Mouse (Mus musculus): Measurements from ENCODE around the gene Snd1. TPM values are rescaled to one million over a fixed set of nuclear protein-coding genes. Genes with fewer than 3 reads are reported as not detected.

Gene Snd1
- polyA plus RNA-seq, 1 experiment from 2014 or later = 129 TPM

- H3K4me3 ChIP-seq (replicated peaks) = no peak overlapping the region
- no peaks in the 10 kb centered on the region for H3K27me3 ChIP-seq
- 73% methylated on average over 5 of the region's 5 CpGs for WGBS
- no peak overlapping the region for H3K9ac ChIP-seq
- H3K36me3 ChIP-seq = no peaks in the 10 kb centered on the region
- H3K27ac ChIP-seq = no peak overlapping the region
- peaks cover 12% of the 10 kb centered on the region; the same call in 1 of the 2 replicates for H3K4me1 ChIP-seq
- no peak for ATAC-seq (replicated peaks; ENCODE audit: low FRiP score)
- no peaks in the 10 kb centered on the region for H3K9me3 ChIP-seq (replicated peaks)
- no peak overlapping the region for H3K4me2 ChIP-seq
Observed at GRCm38 (mm10) chr6:28783953-28784352, 309.0 kb downstream of the Snd1 start.

DNA sequence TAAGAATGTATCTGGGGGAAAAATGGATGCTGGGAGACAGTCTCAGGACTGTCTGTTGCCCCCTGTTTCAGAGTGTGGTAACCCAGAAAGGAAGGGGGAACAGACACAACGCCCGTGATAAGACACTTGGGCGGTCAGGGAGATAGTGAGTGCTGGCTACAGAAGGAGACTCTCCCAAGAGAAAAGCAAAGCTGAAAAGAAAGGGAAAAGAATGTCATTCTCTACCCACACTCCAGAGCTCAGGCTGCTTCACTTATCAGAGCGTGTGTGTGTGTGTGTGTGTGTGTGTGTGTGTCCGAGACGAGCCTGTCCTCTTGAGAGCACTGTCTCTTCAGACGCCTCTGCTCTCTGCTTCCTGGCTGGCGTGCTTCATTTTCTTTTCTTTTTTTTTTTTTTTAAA lies 310.8 kb downstream of the Snd1 start:
- Histone ChIP-seq H3K9ac (no peak overlapping the region), H3K4me1 (peaks cover 17% of the 10 kb centered on the region; the same call in 1 of the 2 replicates), H3K4me2 (no peak overlapping the region), H3K36me3 (no peaks in the 10 kb centered on the region), H3K9me3 (replicated peaks) (no peaks in the 10 kb centered on the region), H3K27me3 (no peaks in the 10 kb centered on the region), H3K4me3 (replicated peaks) (no peak overlapping the region), H3K27ac (no peak overlapping the region)
- ATAC-seq (replicated peaks; ENCODE audit: low FRiP score) = no peak
- WGBS = 71% methylated on average over 8 of the region's 8 CpGs

- WGBS = 63% methylated on average over 6 of the region's 6 CpGs
- H3K27me3 ChIP-seq = no peaks in the 10 kb centered on the region
- H3K4me1 ChIP-seq = peaks cover 9% of the 10 kb centered on the region; the same call in 1 of the 2 replicates
- no peaks in the 10 kb centered on the region for H3K9me3 ChIP-seq (replicated peaks)
- H3K4me3 ChIP-seq (replicated peaks) = no peak overlapping the region
- H3K9ac ChIP-seq = no peak overlapping the region
- H3K27ac ChIP-seq = no peak overlapping the region
- no peak for ATAC-seq (replicated peaks; ENCODE audit: low FRiP score)
- no peaks in the 10 kb centered on the region for H3K36me3 ChIP-seq
- no peak overlapping the region for H3K4me2 ChIP-seq
Observed at GRCm38 (mm10) chr6:28787133-28787532, 312.2 kb downstream of the Snd1 start.

DNA sequence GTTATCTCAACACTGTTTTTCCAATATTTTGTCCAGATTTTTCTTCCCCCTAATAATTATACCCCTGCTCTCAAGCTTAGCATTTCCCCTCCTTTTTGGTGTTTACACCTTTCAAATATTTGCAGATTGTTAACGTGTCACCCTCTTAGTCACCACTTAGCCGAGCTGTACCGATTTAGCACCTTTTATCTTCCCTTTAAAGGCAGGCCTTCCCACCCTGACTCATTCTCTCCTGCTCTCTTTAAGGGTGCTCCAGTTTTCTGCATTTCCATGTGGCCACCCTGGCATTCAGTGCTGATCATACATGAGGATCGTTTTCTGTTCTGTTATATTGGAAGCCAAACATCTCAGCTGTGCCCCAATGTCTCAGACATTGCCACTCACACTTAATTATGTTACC lies 314.7 kb downstream of the Snd1 start:
- 48% methylated on average over 4 of the region's 4 CpGs for WGBS
- Histone ChIP-seq H3K4me3 (replicated peaks) (no peak overlapping the region), H3K4me1 (0 out of 2 replicates have a peak, but pooled peaks cover 9% of the 10 kb centered on the region), H3K27ac (no peak overlapping the region), H3K4me2 (no peak overlapping the region), H3K9me3 (replicated peaks) (no peaks in the 10 kb centered on the region), H3K9ac (no peak overlapping the region), H3K27me3 (no peaks in the 10 kb centered on the region), H3K36me3 (no peaks in the 10 kb centered on the region)
- no peak for ATAC-seq (replicated peaks; ENCODE audit: low FRiP score)

- Histone ChIP-seq H3K27ac (no peak overlapping the region), H3K9me3 (replicated peaks) (no peaks in the 10 kb centered on the region), H3K4me2 (no peak overlapping the region), H3K36me3 (peaks cover 7% of the 10 kb centered on the region), H3K9ac (no peak overlapping the region), H3K4me3 (replicated peaks) (no peak overlapping the region), H3K27me3 (no peaks in the 10 kb centered on the region), H3K4me1 (0 out of 2 replicates have a peak, but pooled peaks cover 9% of the 10 kb centered on the region)
- 68% methylated on average over 3 of the region's 3 CpGs for WGBS
- no peak for ATAC-seq (replicated peaks; ENCODE audit: low FRiP score)
Observed at GRCm38 (mm10) chr6:28791183-28791582, 316.2 kb downstream of the Snd1 start.

DNA sequence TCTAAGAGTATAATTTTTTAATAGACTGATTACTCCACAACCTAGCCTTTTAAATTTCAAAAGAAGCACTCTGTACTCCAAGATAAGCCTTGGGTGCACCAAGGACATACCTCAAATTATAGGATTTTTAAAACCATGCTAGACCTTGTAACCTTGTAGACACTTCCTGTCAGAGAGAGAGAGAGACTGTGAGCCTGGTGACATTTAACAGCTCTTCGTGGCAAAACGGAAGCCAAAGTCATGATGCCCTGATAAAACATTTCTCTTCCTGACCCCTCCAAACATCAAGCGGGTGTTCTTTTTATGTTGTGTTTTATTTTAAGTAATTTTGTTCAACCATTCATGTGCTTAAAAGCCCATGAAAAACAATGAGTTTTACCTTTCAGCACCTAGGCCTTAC lies 316.9 kb downstream of the Snd1 start:
- Histone ChIP-seq H3K4me2 (no peak overlapping the region), H3K4me1 (0 out of 2 replicates have a peak, but pooled peaks cover 9% of the 10 kb centered on the region), H3K36me3 (peaks cover 13% of the 10 kb centered on the region), H3K9me3 (replicated peaks) (no peaks in the 10 kb centered on the region), H3K4me3 (replicated peaks) (no peak overlapping the region), H3K9ac (no peak overlapping the region), H3K27ac (no peak overlapping the region), H3K27me3 (no peaks in the 10 kb centered on the region)
- no peak for ATAC-seq (replicated peaks; ENCODE audit: low FRiP score)
- 74% methylated on average over 3 of the region's 3 CpGs for WGBS

GRCm38 (mm10) chr6:28795380-28795779 lies 320.4 kb downstream of the Snd1 start:
- 0 out of 2 replicates have a peak, but pooled peaks cover 3% of the 10 kb centered on the region for H3K4me1 ChIP-seq
- no peak for ATAC-seq (replicated peaks; ENCODE audit: low FRiP score)
- no peak overlapping the region for H3K4me3 ChIP-seq (replicated peaks)
- H3K4me2 ChIP-seq = no peak overlapping the region
- no peaks in the 10 kb centered on the region for H3K27me3 ChIP-seq
- H3K27ac ChIP-seq = no peak overlapping the region
- H3K9ac ChIP-seq = no peak overlapping the region
- H3K36me3 ChIP-seq = peaks cover 23% of the 10 kb centered on the region
- WGBS = 24% methylated on average over 9 of the region's 9 CpGs
- no peaks in the 10 kb centered on the region for H3K9me3 ChIP-seq (replicated peaks)

DNA sequence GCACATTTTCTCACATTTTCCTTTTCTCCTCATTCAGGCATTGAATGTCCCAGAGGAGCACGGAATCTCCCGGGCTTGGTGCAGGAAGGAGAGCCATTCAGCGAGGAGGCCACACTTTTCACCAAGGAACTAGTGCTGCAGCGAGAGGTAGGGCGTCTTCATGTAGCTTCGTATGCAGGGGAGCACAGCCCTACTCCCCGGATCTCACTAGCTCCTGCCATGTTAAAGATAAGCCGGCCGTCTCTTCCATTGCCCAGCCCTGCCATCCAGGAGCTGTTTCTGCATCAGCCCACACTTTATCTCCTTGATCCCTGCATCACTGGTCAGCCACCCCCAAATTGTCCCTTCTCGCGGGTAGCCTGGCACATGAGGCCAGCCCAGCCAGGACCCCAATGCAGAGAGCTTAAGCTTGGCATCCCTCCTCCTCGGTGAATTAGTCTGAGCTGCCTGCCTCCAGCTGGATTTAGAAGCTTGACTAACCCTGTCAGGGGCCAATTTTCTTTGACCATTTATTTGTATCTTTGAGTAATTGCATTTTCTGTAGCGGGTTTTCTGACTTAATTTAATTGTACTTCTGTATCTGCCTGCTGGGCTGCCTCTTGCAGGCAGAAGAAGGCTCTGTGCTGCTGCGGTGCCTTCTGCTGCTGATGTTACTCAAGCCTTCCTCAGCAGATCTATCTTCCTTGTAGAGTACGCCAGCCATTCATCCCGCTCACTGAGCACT lies 321.0 kb downstream of the Snd1 start:
- no peak for ATAC-seq (replicated peaks; ENCODE audit: low FRiP score)
- Histone ChIP-seq H3K4me1 (no peaks in the 10 kb centered on the region), H3K9me3 (replicated peaks) (no peaks in the 10 kb centered on the region), H3K36me3 (peaks cover 23% of the 10 kb centered on the region), H3K9ac (no peak overlapping the region), H3K27ac (no peak overlapping the region), H3K4me2 (no peak overlapping the region), H3K27me3 (no peaks in the 10 kb centered on the region), H3K4me3 (replicated peaks) (no peak overlapping the region)
- WGBS = 84% methylated on average over 16 of the region's 16 CpGs

GRCm38 (mm10) chr6:28799818-28800217 lies 324.9 kb downstream of the Snd1 start:
- no peaks in the 10 kb centered on the region for H3K9me3 ChIP-seq (replicated peaks)
- no peak overlapping the region for H3K4me2 ChIP-seq
- no peaks in the 10 kb centered on the region for H3K4me1 ChIP-seq
- no peak overlapping the region for H3K27ac ChIP-seq
- 67% methylated on average over 2 of the region's 2 CpGs for WGBS
- peaks cover 23% of the 10 kb centered on the region for H3K36me3 ChIP-seq
- no peak overlapping the region for H3K9ac ChIP-seq
- no peaks in the 10 kb centered on the region for H3K27me3 ChIP-seq
- H3K4me3 ChIP-seq (replicated peaks) = no peak overlapping the region
- no peak for ATAC-seq (replicated peaks; ENCODE audit: low FRiP score)

- Histone ChIP-seq H3K4me3 (replicated peaks) (no peak overlapping the region), H3K27ac (no peak overlapping the region), H3K4me1 (no peaks in the 10 kb centered on the region), H3K9me3 (replicated peaks) (no peaks in the 10 kb centered on the region), H3K36me3 (peaks cover 18% of the 10 kb centered on the region), H3K9ac (no peak overlapping the region), H3K4me2 (no peak overlapping the region), H3K27me3 (no peaks in the 10 kb centered on the region)
- no peak for ATAC-seq (replicated peaks; ENCODE audit: low FRiP score)
- 86% methylated on average over 3 of the region's 3 CpGs for WGBS
Observed at GRCm38 (mm10) chr6:28800976-28801375, 326.0 kb downstream of the Snd1 start.

GRCm38 (mm10) chr6:28803678-28804279 lies 328.8 kb downstream of the Snd1 start:
- no peak overlapping the region for H3K4me3 ChIP-seq (replicated peaks)
- peaks cover 4% of the 10 kb centered on the region; the same call in 1 of the 2 replicates for H3K36me3 ChIP-seq
- H3K27me3 ChIP-seq = no peaks in the 10 kb centered on the region
- no peak overlapping the region for H3K27ac ChIP-seq
- H3K4me2 ChIP-seq = no peak overlapping the region
- H3K9me3 ChIP-seq (replicated peaks) = no peaks in the 10 kb centered on the region
- no peaks in the 10 kb centered on the region for H3K4me1 ChIP-seq
- ATAC-seq (replicated peaks; ENCODE audit: low FRiP score) = no peak
- WGBS = 89% methylated on average over 6 of the region's 6 CpGs
- no peak overlapping the region for H3K9ac ChIP-seq

- Histone ChIP-seq H3K27me3 (no peaks in the 10 kb centered on the region), H3K9ac (no peak overlapping the region), H3K9me3 (replicated peaks) (no peaks in the 10 kb centered on the region), H3K27ac (no peak overlapping the region), H3K36me3 (peaks cover 4% of the 10 kb centered on the region; the same call in 1 of the 2 replicates), H3K4me3 (replicated peaks) (no peak overlapping the region), H3K4me2 (no peak overlapping the region), H3K4me1 (no peaks in the 10 kb centered on the region)
- ATAC-seq (replicated peaks; ENCODE audit: low FRiP score) = no peak
- 94% methylated on average over 5 of the region's 5 CpGs for WGBS
Observed at GRCm38 (mm10) chr6:28804751-28805150, 329.8 kb downstream of the Snd1 start.

All from kidney, embryonic 15.5 days (tissue).